Comparison of ENCODE assay signal across 12 mouse cellular contexts in genomic region chr9:70243241-70243640, GRCm38 (mm10). TPM values are rescaled to one million over a fixed set of nuclear protein-coding genes. Genes with fewer than 3 reads are reported as not detected.
DNase-seq lines count a peak whose midpoint lies in the region; ATAC-seq lines count a peak whose summit lies in the region.
"Had no signal": no experiment of that assay in that cellular context is flagged by ENCODE, and none has a peak within 500 bp of the region (broad histone marks: within the 10 kb centered on the region; RNA-seq: fewer than 3 reads in every experiment).

No protein-coding gene starts in this region.

- no peak for ATAC-seq in intestine, embryonic 15.5 days

- WGBS in intestine, embryonic 15.5 days = 49% methylated on average over 8 of the region's 8 CpGs

- peaks cover 37% of the 10 kb centered on the region for H3K4me1 ChIP-seq in intestine, embryonic 15.5 days (replicated peaks)

- H3K9ac ChIP-seq in intestine, embryonic 15.5 days = no peak overlapping the region
- H3K9ac ChIP-seq: embryonic facial prominence, embryonic 13.5 days had no signal

- H3K36me3 ChIP-seq in intestine, embryonic 15.5 days = no peaks in the 10 kb centered on the region
- H3K36me3 ChIP-seq: embryonic facial prominence, embryonic 13.5 days had no signal

- peak overlapping the region; percentile 15; the same call in 1 of the 2 replicates for H3K4me2 ChIP-seq in intestine, embryonic 15.5 days (replicated peaks)
- H3K4me2 ChIP-seq: embryonic facial prominence, embryonic 13.5 days had no signal

- no peak overlapping the region for H3K4me3 ChIP-seq in intestine, embryonic 15.5 days (replicated peaks)
- H3K4me3 ChIP-seq: embryonic facial prominence, embryonic 13.5 days had no signal

- H3K27ac ChIP-seq in intestine, embryonic 15.5 days = peak overlapping the region; percentile 24; the same call in 1 of the 2 replicates

- peak; percentile 42 for DNase-seq in kidney, adult 9 months
- DNase-seq in kidney, postnatal 36 days = no peak
- peak; percentile 62 to 66 for DNase-seq in B cell, adult 2 months
- DNase-seq in lung, postnatal 36 days = peak; percentile 67
- no peak for DNase-seq in adipocyte (ENCODE audit: low spot score)
- DNase-seq in Muller cell, postnatal 12 days (ENCODE audit: inconsistent ontology term) = no peak
- no peak for DNase-seq in frontal cortex, postnatal 10 days (ENCODE audit: low spot score in 2 of 2)
- DNase-seq: cerebellum, adult 11-12 months; heart, postnatal 10 days; layer of hippocampus, adult 9-11 months had no signal

- H3K27me3 ChIP-seq in intestine, embryonic 15.5 days (replicated peaks) = no peaks in the 10 kb centered on the region
- H3K27me3 ChIP-seq: embryonic facial prominence, embryonic 13.5 days had no signal

- no peaks in the 10 kb centered on the region for H3K9me3 ChIP-seq in intestine, embryonic 15.5 days

RNA-seq across cellular contexts. Expression of gene Myo1e, which starts 36.1 kb away (rescaled TPM):
- 18.4 and 19.4 TPM in 2 replicates for polyA plus RNA-seq in intestine, embryonic 15.5 days (2015; fragmentation: Nextera tagmentation; extraction: Ambion mirVana)

Comparison
In these comparisons a context has a peak if more than half of its experiments do, and no peak if none do; other contexts are left out.
1. DNase-seq: peak in kidney, adult 9 months (single experiment), B cell, adult 2 months (2 of 2) and lung, postnatal 36 days (single experiment); none in kidney, postnatal 36 days (0 of 2), adipocyte (single experiment), Muller cell, postnatal 12 days (single experiment) and frontal cortex, postnatal 10 days (0 of 2).